8 mouse cellular contexts compared by ENCODE assay signal in genomic region chr11:106674612-106675153, GRCm38 (mm10).
DNase-seq lines count a peak whose midpoint lies in the region; ATAC-seq and TF ChIP-seq lines count a peak whose summit lies in the region.

No protein-coding gene starts in this region.

- H3K4me1 ChIP-seq in CH12.LX (ENCODE audit: control insufficient read depth in 1 of 2, insufficient read depth in 2 of 2), result peaks cover 59 to 96% of the 10 kb centered on the region in 2 experiments
- peaks cover 34% of the 10 kb centered on the region for H3K4me1 ChIP-seq in forebrain, embryonic 16.5 days (replicated peaks; ENCODE audit: control insufficient read depth, insufficient read depth, low read length)
- H3K4me1 ChIP-seq in hindbrain, embryonic 11.5 days (replicated peaks; ENCODE audit: control insufficient read depth, insufficient read depth, low read length), result peaks cover 5% of the 10 kb centered on the region; the same call in 1 of the 2 replicates

- H3K36me3 ChIP-seq in CH12.LX (replicated peaks in 1 of 2; ENCODE audit: control insufficient read depth in 1 of 2, insufficient read depth in 1 of 2, low read length in 1 of 2), result peaks cover 10 to 34% of the 10 kb centered on the region in 2 experiments
- no peaks in the 10 kb centered on the region for H3K36me3 ChIP-seq in forebrain, embryonic 16.5 days (ENCODE audit: control insufficient read depth, insufficient read depth)
- H3K36me3 ChIP-seq in hindbrain, embryonic 11.5 days (ENCODE audit: control insufficient read depth, insufficient read depth, low read length), result no peaks in the 10 kb centered on the region

- peak; percentile 91 for DNase-seq in CH12.LX (ENCODE audit: extremely low read depth)
- peak; percentile 17 for DNase-seq in c-Kit-positive CD71-negative TER-119-negative erythroid progenitor cells, embryonic 14.5 days (ENCODE audit: low read depth)
- peak; percentile 62 for DNase-seq in hindbrain, embryonic 11.5 days (ENCODE audit: low spot score)
- DNase-seq in layer of hippocampus, postnatal 25 days (ENCODE audit: extremely low spot score in 1 of 2, low spot score in 1 of 2), result peak; percentile 23 to 43
- peak; percentile 93 for DNase-seq in lung, postnatal 10 days
- DNase-seq in ovary, postnatal 10 days (ENCODE audit: low spot score), result peak; percentile 34
- DNase-seq in thymus, postnatal 14 days, result peak; percentile 87

- H3K4me2 ChIP-seq in CH12.LX (ENCODE audit: insufficient read depth, low read depth, poor library complexity, severe bottlenecking), result peak overlapping the region; percentile 57
- H3K4me2 ChIP-seq in forebrain, embryonic 16.5 days (ENCODE audit: low read length), result peak overlapping the region; percentile 18
- no peak overlapping the region for H3K4me2 ChIP-seq in hindbrain, embryonic 11.5 days (replicated peaks; ENCODE audit: low read depth, low read length)

- H3K9ac ChIP-seq in CH12.LX (ENCODE audit: insufficient read depth, low read depth), result peak overlapping the region; percentile 36
- H3K9ac ChIP-seq in forebrain, embryonic 16.5 days (replicated peaks; ENCODE audit: low read depth, low read length), result peak overlapping the region; percentile 12; the same call in 1 of the 2 replicates
- H3K9ac ChIP-seq in hindbrain, embryonic 11.5 days (ENCODE audit: low read depth, low read length), result no peak overlapping the region

- under 1% methylated on average over 9 of the region's 9 CpGs for WGBS in forebrain, embryonic 16.5 days
- WGBS in hindbrain, embryonic 11.5 days, result 11% methylated on average over 9 of the region's 9 CpGs

- peak; percentile 92 for TF ChIP-seq EP300 in CH12.LX (IDR thresholded peaks at IDR 0.05; ENCODE audit: low read length)

- peak; percentile 15 for TF ChIP-seq RAD21 in CH12.LX (IDR thresholded peaks at IDR 0.05; ENCODE audit: low read depth, low read length)

- no peaks in the 10 kb centered on the region for H3K27me3 ChIP-seq in CH12.LX (replicated peaks)
- H3K27me3 ChIP-seq in forebrain, embryonic 16.5 days (replicated peaks; ENCODE audit: control insufficient read depth, insufficient read depth, low read length), result no peaks in the 10 kb centered on the region
- H3K27me3 ChIP-seq in hindbrain, embryonic 11.5 days (ENCODE audit: control insufficient read depth, insufficient read depth, low read length), result no peaks in the 10 kb centered on the region

- peak; percentile 92 for ATAC-seq in forebrain, embryonic 16.5 days
- ATAC-seq in hindbrain, embryonic 11.5 days (ENCODE audit: low FRiP score), result peak; percentile 91

- H3K27ac ChIP-seq in CH12.LX (ENCODE audit: insufficient read depth, low read depth), result peak overlapping the region; percentile 95
- peak overlapping the region; percentile 83 for H3K27ac ChIP-seq in forebrain, embryonic 16.5 days (ENCODE audit: low read length)
- H3K27ac ChIP-seq in hindbrain, embryonic 11.5 days (ENCODE audit: low read depth, low read length), result peak overlapping the region; percentile 64; the same call in 1 of the 2 replicates

- H3K4me3 ChIP-seq in CH12.LX (replicated peaks in 1 of 3; ENCODE audit: low read depth in 2 of 3, low read length in 2 of 3, poor library complexity in 1 of 3), result peak overlapping the region; percentile 8 to 39 (median 26)
- H3K4me3 ChIP-seq in forebrain, embryonic 16.5 days (replicated peaks; ENCODE audit: low read length), result no peak overlapping the region
- no peak overlapping the region for H3K4me3 ChIP-seq in hindbrain, embryonic 11.5 days (ENCODE audit: low read depth, low read length)

- TF ChIP-seq CTCF in CH12.LX (conservative IDR thresholded peaks at IDR 0.05 in 1 of 2, IDR thresholded peaks at IDR 0.05 in 1 of 2; ENCODE audit: low read depth in 2 of 2, low read length in 2 of 2), result no peak

- in situ Hi-C loops in CH12.LX (cut with MboI; ENCODE audit: low pct_ligation_motif_present, low pct_unique_long_range_greater_than_20kb, low sequenced_read_pairs), result loop anchor here (5.0 kb wide), 1 partner anchor 78 kb away; the partner anchor contains the start of genes Milr1 and Pecam1

- H3K79me2 ChIP-seq in CH12.LX (replicated peaks; ENCODE audit: control insufficient read depth, extremely low read depth, insufficient read depth, poor library complexity, severe bottlenecking), result no peaks in the 10 kb centered on the region

- dilution Hi-C loops in CH12.LX (cut with MboI; ENCODE audit: extremely low pct_ligation_motif_present, extremely low pct_unique_long_range_greater_than_20kb, low sequenced_read_pairs), result no loop called here

- TF ChIP-seq POLR2A in CH12.LX (IDR thresholded peaks at IDR 0.05; ENCODE audit: low read depth, low read length), result peak; percentile 60

- H3K9me3 ChIP-seq in CH12.LX (replicated peaks; ENCODE audit: low read length), result no peaks in the 10 kb centered on the region
- no peaks in the 10 kb centered on the region for H3K9me3 ChIP-seq in forebrain, embryonic 16.5 days (ENCODE audit: control insufficient read depth, low read length)
- no peaks in the 10 kb centered on the region for H3K9me3 ChIP-seq in hindbrain, embryonic 11.5 days (ENCODE audit: control insufficient read depth, low read length)

TF ChIP-seq in CH12.LX, 34 proteins besides CTCF, POLR2A, EP300 and RAD21:
- TF ChIP-seq ZC3H11A (IDR thresholded peaks at IDR 0.05; ENCODE audit: low read depth, low read length) (no peak), RCOR1 (conservative IDR thresholded peaks at IDR 0.05; ENCODE audit: low read depth, low read length) (peak; percentile 90; the same call in 1 of the 2 replicates), UBTF (IDR thresholded peaks at IDR 0.05; ENCODE audit: low read depth, low read length) (peak; percentile 67; the same call in 1 of the 2 replicates), MAZ (IDR thresholded peaks at IDR 0.05; ENCODE audit: low read depth, low read length) (peak; percentile 91), USF1 (IDR thresholded peaks at IDR 0.05; ENCODE audit: low read depth, low read length) (no peak), MAX (IDR thresholded peaks at IDR 0.05; ENCODE audit: low read length) (0 out of 2 replicates have a peak, but pooled peaks have one; percentile 42), JUND (conservative IDR thresholded peaks at IDR 0.05; ENCODE audit: low read depth, low read length) (0 out of 2 replicates have a peak, but pooled peaks have one; percentile 24), ZMIZ1 (IDR thresholded peaks at IDR 0.05; ENCODE audit: low read depth, low read length) (peak; percentile 74), TCF12 (IDR thresholded peaks at IDR 0.05; ENCODE audit: low read depth, low read length) (peak; percentile 98), MYC (IDR thresholded peaks at IDR 0.05; ENCODE audit: low read depth, low read length) (peak; percentile 66; the same call in 1 of the 2 replicates), ZKSCAN1 (IDR thresholded peaks at IDR 0.05; ENCODE audit: borderline replicate concordance, low read depth, low read length) (no peak), NELFE (IDR thresholded peaks at IDR 0.05; ENCODE audit: low read depth, low read length) (peak; percentile 70), SMC3 (IDR thresholded peaks at IDR 0.05; ENCODE audit: low read depth, low read length) (peak; percentile 16), IRF4 (IDR thresholded peaks at IDR 0.05; ENCODE audit: low read depth, low read length) (peak; percentile 81), USF2 (conservative IDR thresholded peaks at IDR 0.05; ENCODE audit: low read depth, low read length) (no peak), SIN3A (IDR thresholded peaks at IDR 0.05; ENCODE audit: low read length) (peak; percentile 65; the same call in 1 of the 2 replicates), MXI1 (IDR thresholded peaks at IDR 0.05; ENCODE audit: low read depth, low read length) (0 out of 2 replicates have a peak, but pooled peaks have one; percentile 24), KAT2A (IDR thresholded peaks at IDR 0.05; ENCODE audit: insufficient replicate concordance, low read length) (no peak), CHD2 (IDR thresholded peaks at IDR 0.05; ENCODE audit: low read length) (peak; percentile 97), PAX5 (IDR thresholded peaks at IDR 0.05; ENCODE audit: low read length) (no peak), ZNF384 (IDR thresholded peaks at IDR 0.05; ENCODE audit: low read depth, low read length) (no peak), MAFK (IDR thresholded peaks at IDR 0.05; ENCODE audit: insufficient replicate concordance, low read length) (0 out of 2 replicates have a peak, but pooled peaks have one; percentile 25), MEF2A (IDR thresholded peaks at IDR 0.05; ENCODE audit: borderline replicate concordance, low read depth, low read length) (peak; percentile 97), E2F4 (IDR thresholded peaks at IDR 0.05; ENCODE audit: insufficient replicate concordance, low read depth, low read length) (no peak), ETS1 (conservative IDR thresholded peaks at IDR 0.05; ENCODE audit: low read depth, low read length) (peak; percentile 92), JUN (IDR thresholded peaks at IDR 0.05; ENCODE audit: insufficient read depth, low read depth, low read length) (peak; percentile 52), POLR2AphosphoS2 (IDR thresholded peaks at IDR 0.05; ENCODE audit: low read depth, low read length) (peak; percentile 51; the same call in 1 of the 2 replicates), GABPA (IDR thresholded peaks at IDR 0.05; ENCODE audit: insufficient replicate concordance, low read depth, low read length) (no peak), BHLHE40 (IDR thresholded peaks at IDR 0.05; ENCODE audit: low read depth, low read length) (peak; percentile 72), CHD1 (IDR thresholded peaks at IDR 0.05; ENCODE audit: low read depth, low read length) (peak; percentile 92; the same call in 1 of the 2 replicates), ELF1 (IDR thresholded peaks at IDR 0.05; ENCODE audit: low read depth, low read length) (peak; percentile 69), HCFC1 (IDR thresholded peaks at IDR 0.05; ENCODE audit: low read depth, low read length) (peak; percentile 46; the same call in 1 of the 2 replicates), NRF1 (IDR thresholded peaks at IDR 0.05; ENCODE audit: low read depth, low read length) (peak; percentile 35; the same call in 1 of the 2 replicates), TBP (conservative IDR thresholded peaks at IDR 0.05; ENCODE audit: low read depth, low read length) (peak; percentile 51; the same call in 1 of the 2 replicates)

Comparison
In these comparisons a context has a peak if more than half of its experiments do, and no peak if none do; other contexts are left out.
1. DNase-seq: peak in every context shown above with its lines; median percentile 93 in lung, postnatal 10 days; 91 in CH12.LX; 87 in thymus, postnatal 14 days; 62 in hindbrain, embryonic 11.5 days; 34 in ovary, postnatal 10 days; 33 in layer of hippocampus, postnatal 25 days; 17 in c-Kit-positive CD71-negative TER-119-negative erythroid progenitor cells, embryonic 14.5 days.
2. H3K4me3 ChIP-seq: peak in CH12.LX (3 of 3); none in forebrain, embryonic 16.5 days (single experiment) and hindbrain, embryonic 11.5 days (single experiment).
3. Peak in every context shown above with its lines, with median percentiles within 50 percentile points of each other: H3K27ac ChIP-seq.